Comparison of ENCODE assay signal across 16 mouse cellular contexts in genomic region chr13:39010280-39010679, GRCm38 (mm10).
"Had no signal": no experiment of that assay in that cellular context is flagged by ENCODE, and none has a peak within 500 bp of the region (broad histone marks: within the 10 kb centered on the region; RNA-seq: fewer than 3 reads in every experiment).

No protein-coding gene starts in this region.

- H3K4me1 ChIP-seq: liver, embryonic 13.5 days; stomach, embryonic 15.5 days had no signal

- H3K4me3 ChIP-seq: kidney, embryonic 15.5 days; left cerebral cortex, adult 2 months; liver, embryonic 13.5 days; midbrain, embryonic 12.5 days; midbrain, embryonic 15.5 days; neural tube, embryonic 13.5 days; stomach, embryonic 15.5 days had no signal

- H3K36me3 ChIP-seq: kidney, embryonic 15.5 days; liver, embryonic 13.5 days; midbrain, embryonic 12.5 days; midbrain, embryonic 15.5 days; neural tube, embryonic 13.5 days; stomach, embryonic 15.5 days had no signal

- H3K27ac ChIP-seq: kidney, embryonic 15.5 days; left cerebral cortex, adult 2 months; liver, embryonic 13.5 days; macrophage; midbrain, embryonic 12.5 days; midbrain, embryonic 15.5 days; neural tube, embryonic 13.5 days; stomach, embryonic 15.5 days had no signal

- H3K9ac ChIP-seq: kidney, embryonic 15.5 days; liver, embryonic 13.5 days; midbrain, embryonic 12.5 days; midbrain, embryonic 15.5 days; neural tube, embryonic 13.5 days; stomach, embryonic 15.5 days had no signal

- H3K9me3 ChIP-seq: kidney, embryonic 15.5 days; liver, embryonic 13.5 days; midbrain, embryonic 12.5 days; midbrain, embryonic 15.5 days; neural tube, embryonic 13.5 days; stomach, embryonic 15.5 days had no signal

- DNase-seq: kidney, postnatal 10 days; kidney, postnatal 36 days; layer of hippocampus, postnatal 36 days; liver, embryonic 13.5 days; lung, adult 2 months; retina, postnatal 1 day; right cerebral cortex, postnatal 25 days; spleen, adult 18-20 months; thymus, postnatal 25 days had no signal

- H3K27me3 ChIP-seq: kidney, embryonic 15.5 days; liver, embryonic 13.5 days; midbrain, embryonic 12.5 days; midbrain, embryonic 15.5 days; neural tube, embryonic 13.5 days; stomach, embryonic 15.5 days had no signal
